Mouse (Mus musculus): ENCODE data around the gene Ralgapb. TPM values are rescaled to one million over a fixed set of nuclear protein-coding genes. Genes with fewer than 3 reads are reported as not detected.

The Ralgapb gene
- polyA plus RNA-seq, 1 experiment = 57.7 TPM

GRCm38 (mm10) chr2:158524129-158524860 lies 114.6 kb downstream of the Ralgapb start:
- Histone ChIP-seq H3K27me3 (ENCODE audit: control insufficient read depth, insufficient read depth, low read length, poor library complexity, severe bottlenecking) (no peaks in the 10 kb centered on the region), H3K9me3 (replicated peaks; ENCODE audit: control insufficient read depth, insufficient read depth, low read length, poor library complexity, severe bottlenecking) (no peaks in the 10 kb centered on the region), H3K4me1 (ENCODE audit: control insufficient read depth, insufficient read depth, low read length) (no peaks in the 10 kb centered on the region), H3K9ac (ENCODE audit: low read depth, poor library complexity, severe bottlenecking) (no peak overlapping the region), H3K36me3 (ENCODE audit: control insufficient read depth, insufficient read depth, low read length, poor library complexity, severe bottlenecking) (no peaks in the 10 kb centered on the region), H3K4me3 (ENCODE audit: low read depth, low read length) (no peak overlapping the region), H3K27ac (ENCODE audit: insufficient read depth, low read length) (no peak overlapping the region)
- TF ChIP-seq POLR2A (IDR thresholded peaks at IDR 0.05; ENCODE audit: insufficient read depth, low read length) (no peak), EP300 (IDR thresholded peaks at IDR 0.05; ENCODE audit: insufficient read depth, low read depth, low read length) (no peak), CTCF (IDR thresholded peaks at IDR 0.05; ENCODE audit: low read depth, low read length) (no peak)

- TF ChIP-seq CTCF (IDR thresholded peaks at IDR 0.05; ENCODE audit: low read depth, low read length) (peak; percentile 89), EP300 (IDR thresholded peaks at IDR 0.05; ENCODE audit: insufficient read depth, low read depth, low read length) (no peak)
- no peaks in the 10 kb centered on the region for H3K27me3 ChIP-seq (ENCODE audit: control insufficient read depth, insufficient read depth, low read length, poor library complexity, severe bottlenecking)
- no peaks in the 10 kb centered on the region for H3K4me1 ChIP-seq (ENCODE audit: control insufficient read depth, insufficient read depth, low read length)
- H3K9ac ChIP-seq (ENCODE audit: low read depth, poor library complexity, severe bottlenecking) = no peak overlapping the region
- no peaks in the 10 kb centered on the region for H3K9me3 ChIP-seq (replicated peaks; ENCODE audit: control insufficient read depth, insufficient read depth, low read length, poor library complexity, severe bottlenecking)
- H3K36me3 ChIP-seq (ENCODE audit: control insufficient read depth, insufficient read depth, low read length, poor library complexity, severe bottlenecking) = no peaks in the 10 kb centered on the region
- no peak overlapping the region for H3K4me3 ChIP-seq (ENCODE audit: low read depth, low read length)
- H3K27ac ChIP-seq (ENCODE audit: insufficient read depth, low read length) = no peak overlapping the region
Measured at GRCm38 (mm10) chr2:158534090-158534489, 124.4 kb downstream of the Ralgapb start.

GRCm38 (mm10) chr2:158534559-158534958 lies 124.9 kb downstream of the Ralgapb start:
- H3K36me3 ChIP-seq (ENCODE audit: control insufficient read depth, insufficient read depth, low read length, poor library complexity, severe bottlenecking) = no peaks in the 10 kb centered on the region
- no peak overlapping the region for H3K4me3 ChIP-seq (ENCODE audit: low read depth, low read length)
- H3K27ac ChIP-seq (ENCODE audit: insufficient read depth, low read length) = no peak overlapping the region
- no peaks in the 10 kb centered on the region for H3K27me3 ChIP-seq (ENCODE audit: control insufficient read depth, insufficient read depth, low read length, poor library complexity, severe bottlenecking)
- no peaks in the 10 kb centered on the region for H3K9me3 ChIP-seq (replicated peaks; ENCODE audit: control insufficient read depth, insufficient read depth, low read length, poor library complexity, severe bottlenecking)
- no peak overlapping the region for H3K9ac ChIP-seq (ENCODE audit: low read depth, poor library complexity, severe bottlenecking)
- TF ChIP-seq CTCF (IDR thresholded peaks at IDR 0.05; ENCODE audit: low read depth, low read length) = no peak
- TF ChIP-seq POLR2A (IDR thresholded peaks at IDR 0.05; ENCODE audit: insufficient read depth, low read length) = no peak
- TF ChIP-seq EP300 (IDR thresholded peaks at IDR 0.05; ENCODE audit: insufficient read depth, low read depth, low read length) = no peak
- H3K4me1 ChIP-seq (ENCODE audit: control insufficient read depth, insufficient read depth, low read length) = no peaks in the 10 kb centered on the region

GRCm38 (mm10) chr2:158539433-158540305 lies 130.0 kb downstream of the Ralgapb start:
- Histone ChIP-seq H3K9me3 (replicated peaks; ENCODE audit: control insufficient read depth, insufficient read depth, low read length, poor library complexity, severe bottlenecking) (no peaks in the 10 kb centered on the region), H3K27ac (ENCODE audit: insufficient read depth, low read length) (no peak overlapping the region)

GRCm38 (mm10) chr2:158541286-158541685 lies 131.6 kb downstream of the Ralgapb start:
- TF ChIP-seq POLR2A (IDR thresholded peaks at IDR 0.05; ENCODE audit: insufficient read depth, low read length) (no peak), CTCF (IDR thresholded peaks at IDR 0.05; ENCODE audit: low read depth, low read length) (no peak), EP300 (IDR thresholded peaks at IDR 0.05; ENCODE audit: insufficient read depth, low read depth, low read length) (no peak)
- Histone ChIP-seq H3K9me3 (replicated peaks; ENCODE audit: control insufficient read depth, insufficient read depth, low read length, poor library complexity, severe bottlenecking) (no peaks in the 10 kb centered on the region), H3K4me1 (ENCODE audit: control insufficient read depth, insufficient read depth, low read length) (peaks cover 3% of the 10 kb centered on the region), H3K27ac (ENCODE audit: insufficient read depth, low read length) (no peak overlapping the region), H3K36me3 (ENCODE audit: control insufficient read depth, insufficient read depth, low read length, poor library complexity, severe bottlenecking) (no peaks in the 10 kb centered on the region), H3K27me3 (ENCODE audit: control insufficient read depth, insufficient read depth, low read length, poor library complexity, severe bottlenecking) (no peaks in the 10 kb centered on the region), H3K9ac (ENCODE audit: low read depth, poor library complexity, severe bottlenecking) (no peak overlapping the region), H3K4me3 (ENCODE audit: low read depth, low read length) (no peak overlapping the region)

More at GRCm38 (mm10) chr2:158539433-158540305, 130.0 kb downstream of the Ralgapb start:
- no peaks in the 10 kb centered on the region for H3K27me3 ChIP-seq (ENCODE audit: control insufficient read depth, insufficient read depth, low read length, poor library complexity, severe bottlenecking)
- H3K4me3 ChIP-seq (ENCODE audit: low read depth, low read length) = no peak overlapping the region
- TF ChIP-seq EP300 (IDR thresholded peaks at IDR 0.05; ENCODE audit: insufficient read depth, low read depth, low read length) (no peak), POLR2A (IDR thresholded peaks at IDR 0.05; ENCODE audit: insufficient read depth, low read length) (no peak), CTCF (IDR thresholded peaks at IDR 0.05; ENCODE audit: low read depth, low read length) (no peak)
- peaks cover 3% of the 10 kb centered on the region for H3K4me1 ChIP-seq (ENCODE audit: control insufficient read depth, insufficient read depth, low read length)
- H3K36me3 ChIP-seq (ENCODE audit: control insufficient read depth, insufficient read depth, low read length, poor library complexity, severe bottlenecking) = no peaks in the 10 kb centered on the region
- no peak overlapping the region for H3K9ac ChIP-seq (ENCODE audit: low read depth, poor library complexity, severe bottlenecking)

- H3K36me3 ChIP-seq (ENCODE audit: control insufficient read depth, insufficient read depth, low read length, poor library complexity, severe bottlenecking) = no peaks in the 10 kb centered on the region
- peaks cover 6% of the 10 kb centered on the region for H3K4me1 ChIP-seq (ENCODE audit: control insufficient read depth, insufficient read depth, low read length)
- no peak for TF ChIP-seq POLR2A (IDR thresholded peaks at IDR 0.05; ENCODE audit: insufficient read depth, low read length)
- no peak for TF ChIP-seq EP300 (IDR thresholded peaks at IDR 0.05; ENCODE audit: insufficient read depth, low read depth, low read length)
- TF ChIP-seq CTCF (IDR thresholded peaks at IDR 0.05; ENCODE audit: low read depth, low read length) = no peak
Measured at GRCm38 (mm10) chr2:158545266-158545665, 135.6 kb downstream of the Ralgapb start.

More at GRCm38 (mm10) chr2:158545266-158545665, 135.6 kb downstream of the Ralgapb start:
- Histone ChIP-seq H3K27ac (ENCODE audit: insufficient read depth, low read length) (no peak overlapping the region), H3K9me3 (replicated peaks; ENCODE audit: control insufficient read depth, insufficient read depth, low read length, poor library complexity, severe bottlenecking) (no peaks in the 10 kb centered on the region), H3K27me3 (ENCODE audit: control insufficient read depth, insufficient read depth, low read length, poor library complexity, severe bottlenecking) (no peaks in the 10 kb centered on the region), H3K4me3 (ENCODE audit: low read depth, low read length) (no peak overlapping the region), H3K9ac (ENCODE audit: low read depth, poor library complexity, severe bottlenecking) (no peak overlapping the region)
